In the genomic region with DNA sequence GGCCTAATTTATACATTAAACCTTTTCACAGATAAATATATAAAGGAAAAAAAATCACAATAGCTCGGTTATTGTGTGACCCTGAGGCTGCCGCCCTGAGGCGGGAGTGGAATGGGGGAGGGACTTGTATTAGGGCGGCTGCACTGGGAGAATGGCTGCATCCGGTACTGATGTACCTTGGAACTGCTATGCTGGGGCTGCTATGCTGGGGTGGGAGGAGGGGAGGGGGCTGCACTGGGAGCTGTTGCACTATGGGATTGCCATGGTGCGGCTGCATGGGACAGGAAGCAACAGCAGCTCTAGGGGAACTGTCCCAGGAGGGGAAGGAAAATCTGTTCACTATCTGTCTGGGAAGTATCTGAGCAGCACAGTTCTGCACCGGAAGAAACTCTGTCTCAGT, we compare ENCODE assay signal across 9 mouse cellular contexts. TPM values are rescaled to one million over a fixed set of nuclear protein-coding genes. Genes with fewer than 3 reads are reported as not detected.
DNase-seq lines count a peak whose midpoint lies in the region; ATAC-seq lines count a peak whose summit lies in the region.
"Had no signal": no experiment of that assay in that cellular context is flagged by ENCODE, and none has a peak within 500 bp of the region (broad histone marks: within the 10 kb centered on the region; RNA-seq: fewer than 3 reads in every experiment).

No protein-coding gene starts in this region.

- no peaks in the 10 kb centered on the region for H3K27me3 ChIP-seq in heart, embryonic 11.5 days (ENCODE audit: control insufficient read depth, insufficient read depth, low read length)
- no peaks in the 10 kb centered on the region for H3K27me3 ChIP-seq in midbrain, embryonic 10.5 days (ENCODE audit: low read depth, poor library complexity, severe bottlenecking)
- no peaks in the 10 kb centered on the region for H3K27me3 ChIP-seq in midbrain, embryonic 11.5 days (ENCODE audit: control insufficient read depth, insufficient read depth, low read length)
- no peaks in the 10 kb centered on the region for H3K27me3 ChIP-seq in intestine, embryonic 16.5 days (replicated peaks; ENCODE audit: control insufficient read depth, insufficient read depth, low read length)
- H3K27me3 ChIP-seq in stomach, embryonic 15.5 days (replicated peaks): no peaks in the 10 kb centered on the region

- no peaks in the 10 kb centered on the region for H3K36me3 ChIP-seq in heart, embryonic 11.5 days (ENCODE audit: control insufficient read depth, insufficient read depth, low read length)
- no peaks in the 10 kb centered on the region for H3K36me3 ChIP-seq in midbrain, embryonic 10.5 days
- H3K36me3 ChIP-seq in midbrain, embryonic 11.5 days (ENCODE audit: control insufficient read depth, insufficient read depth, low read length): no peaks in the 10 kb centered on the region
- H3K36me3 ChIP-seq in intestine, embryonic 16.5 days (ENCODE audit: control insufficient read depth, insufficient read depth, low read length): no peaks in the 10 kb centered on the region
- H3K36me3 ChIP-seq in stomach, embryonic 15.5 days: no peaks in the 10 kb centered on the region

- 32% methylated on average over 7 of the region's 7 CpGs for WGBS in heart, embryonic 11.5 days (ENCODE audit: insufficient replicate concordance)
- WGBS in midbrain, embryonic 10.5 days: 39% methylated on average over 7 of the region's 7 CpGs
- WGBS in midbrain, embryonic 11.5 days: 37% methylated on average over 7 of the region's 7 CpGs
- WGBS in intestine, embryonic 16.5 days: 26% methylated on average over 7 of the region's 7 CpGs
- 24% methylated on average over 7 of the region's 7 CpGs for WGBS in stomach, embryonic 15.5 days

- no peak for DNase-seq in heart, postnatal 36 days
- no peak for DNase-seq in midbrain, embryonic 10.5 days (ENCODE audit: low spot score)
- no peak for DNase-seq in midbrain, embryonic 11.5 days (ENCODE audit: low spot score, missing footprints)
- no peak for DNase-seq in cerebellum, adult 11-12 months
- DNase-seq in urinary bladder, postnatal 36 days (ENCODE audit: low spot score in 2 of 2): no peak

- 0 out of 2 replicates have a peak, but pooled peaks have one; percentile 24 for ATAC-seq in heart, embryonic 11.5 days (replicated peaks; ENCODE audit: insufficient number of reproducible peaks, low FRiP score, low TSS enrichment)
- no peak for ATAC-seq in midbrain, embryonic 11.5 days (ENCODE audit: low FRiP score)
- no peak for ATAC-seq in intestine, embryonic 16.5 days
- no peak for ATAC-seq in stomach, embryonic 15.5 days (ENCODE audit: insufficient read depth, low FRiP score, low read depth)

- no peaks in the 10 kb centered on the region for H3K9me3 ChIP-seq in heart, embryonic 11.5 days (replicated peaks; ENCODE audit: control insufficient read depth, low read length)
- no peaks in the 10 kb centered on the region for H3K9me3 ChIP-seq in midbrain, embryonic 10.5 days (replicated peaks)
- H3K9me3 ChIP-seq in midbrain, embryonic 11.5 days (ENCODE audit: control insufficient read depth, low read length): no peaks in the 10 kb centered on the region
- no peaks in the 10 kb centered on the region for H3K9me3 ChIP-seq in intestine, embryonic 16.5 days (ENCODE audit: control insufficient read depth, low read length)
- H3K9me3 ChIP-seq in stomach, embryonic 15.5 days: no peaks in the 10 kb centered on the region

- no peak overlapping the region for H3K9ac ChIP-seq in heart, embryonic 11.5 days (ENCODE audit: low read depth, low read length)
- H3K9ac ChIP-seq in midbrain, embryonic 11.5 days (ENCODE audit: low read length): no peak overlapping the region
- 0 out of 2 replicates have a peak overlapping the region, but pooled peaks have one; percentile 48 for H3K9ac ChIP-seq in intestine, embryonic 16.5 days (ENCODE audit: low read depth, low read length)
- H3K9ac ChIP-seq in stomach, embryonic 15.5 days: no peak overlapping the region

- H3K27ac ChIP-seq in heart, embryonic 11.5 days (ENCODE audit: low read depth, low read length): peak overlapping the region; percentile 89
- H3K27ac ChIP-seq in midbrain, embryonic 10.5 days (replicated peaks): peak overlapping the region; percentile 68
- H3K27ac ChIP-seq in midbrain, embryonic 11.5 days (ENCODE audit: low read depth, low read length): no peak overlapping the region
- H3K27ac ChIP-seq in intestine, embryonic 16.5 days (ENCODE audit: low read length): peak overlapping the region; percentile 50; the same call in 1 of the 2 replicates
- peak overlapping the region; percentile 76 for H3K27ac ChIP-seq in stomach, embryonic 15.5 days
- H3K27ac ChIP-seq: macrophage had no signal

- H3K4me2 ChIP-seq in heart, embryonic 11.5 days: no peak overlapping the region
- H3K4me2 ChIP-seq in midbrain, embryonic 11.5 days: no peak overlapping the region
- H3K4me2 ChIP-seq in intestine, embryonic 16.5 days (ENCODE audit: low read depth, low read length): no peak overlapping the region
- H3K4me2 ChIP-seq in stomach, embryonic 15.5 days: 0 out of 2 replicates have a peak overlapping the region, but pooled peaks have one; percentile 13

- no peak overlapping the region for H3K4me3 ChIP-seq in heart, embryonic 11.5 days (ENCODE audit: low read depth, low read length)
- 0 out of 2 replicates have a peak overlapping the region, but pooled peaks have one; percentile 90 for H3K4me3 ChIP-seq in midbrain, embryonic 10.5 days
- no peak overlapping the region for H3K4me3 ChIP-seq in midbrain, embryonic 11.5 days (ENCODE audit: low read depth, low read length)
- H3K4me3 ChIP-seq in intestine, embryonic 16.5 days (ENCODE audit: low read length): no peak overlapping the region
- H3K4me3 ChIP-seq in stomach, embryonic 15.5 days (replicated peaks): no peak overlapping the region

- intact Hi-C loops in heart, postnatal 36 days (cut with DNase I): no loop called here

- peaks cover 30% of the 10 kb centered on the region for H3K4me1 ChIP-seq in heart, embryonic 11.5 days (ENCODE audit: control insufficient read depth, insufficient read depth, low read length)
- peaks cover 56% of the 10 kb centered on the region for H3K4me1 ChIP-seq in midbrain, embryonic 10.5 days
- H3K4me1 ChIP-seq in midbrain, embryonic 11.5 days (ENCODE audit: control insufficient read depth, insufficient read depth, low read length): peaks cover 30% of the 10 kb centered on the region
- peaks cover 21% of the 10 kb centered on the region for H3K4me1 ChIP-seq in intestine, embryonic 16.5 days (ENCODE audit: control insufficient read depth, insufficient read depth, low read length)
- peaks cover 41% of the 10 kb centered on the region for H3K4me1 ChIP-seq in stomach, embryonic 15.5 days

RNA-seq across cellular contexts. Expression of gene Rilpl1, which starts 1.3 kb away (rescaled TPM):
- 25.3 and 27.6 TPM in 2 replicates for polyA plus RNA-seq in heart, embryonic 11.5 days (2014; fragmentation: Nextera tagmentation; extraction: Ambion mirVana)
- 100 to 1,000 TPM; 209 to 229 TPM for total RNA-seq in heart, postnatal 36 days (2021)
- polyA plus RNA-seq in midbrain, embryonic 10.5 days (2016; fragmentation: Nextera tagmentation; extraction: Ambion mirVana): 20.2 and 22.7 TPM in 2 replicates
- 17.7 and 21.7 TPM in 2 replicates for polyA plus RNA-seq in midbrain, embryonic 11.5 days (2014; fragmentation: Nextera tagmentation; extraction: Ambion mirVana)
- 8.6 and 8.8 TPM in 2 replicates for polyA plus RNA-seq in intestine, embryonic 16.5 days (2015; fragmentation: Nextera tagmentation; extraction: Ambion mirVana)
- 15.1 and 15.2 TPM in 2 replicates for polyA plus RNA-seq in stomach, embryonic 15.5 days (2015; fragmentation: Nextera tagmentation; extraction: Ambion mirVana)

RNA-seq across cellular contexts. Expression of gene Tmed2, which starts 8.0 kb away (rescaled TPM):
- polyA plus RNA-seq in heart, embryonic 11.5 days (2014; fragmentation: Nextera tagmentation; extraction: Ambion mirVana): 490 and 526 TPM in 2 replicates
- total RNA-seq in heart, postnatal 36 days (2021): 100 to 1,000 TPM; 174 to 177 TPM
- polyA plus RNA-seq in midbrain, embryonic 10.5 days (2016; fragmentation: Nextera tagmentation; extraction: Ambion mirVana): 466 and 495 TPM in 2 replicates
- polyA plus RNA-seq in midbrain, embryonic 11.5 days (2014; fragmentation: Nextera tagmentation; extraction: Ambion mirVana): 490 and 523 TPM in 2 replicates
- polyA plus RNA-seq in intestine, embryonic 16.5 days (2015; fragmentation: Nextera tagmentation; extraction: Ambion mirVana): 635 and 649 TPM in 2 replicates
- 589 and 688 TPM in 2 replicates for polyA plus RNA-seq in stomach, embryonic 15.5 days (2015; fragmentation: Nextera tagmentation; extraction: Ambion mirVana)

RNA-seq across cellular contexts. Expression of gene Ddx55, which starts 20.2 kb away (rescaled TPM):
- polyA plus RNA-seq in heart, embryonic 11.5 days (2014; fragmentation: Nextera tagmentation; extraction: Ambion mirVana): 7.5 and 8.4 TPM in 2 replicates
- 1 to 10 TPM; 4.0 to 6.1 TPM for total RNA-seq in heart, postnatal 36 days (2021)
- polyA plus RNA-seq in midbrain, embryonic 10.5 days (2016; fragmentation: Nextera tagmentation; extraction: Ambion mirVana): 18.4 and 19.1 TPM in 2 replicates
- polyA plus RNA-seq in midbrain, embryonic 11.5 days (2014; fragmentation: Nextera tagmentation; extraction: Ambion mirVana): 13.2 and 15.0 TPM in 2 replicates
- polyA plus RNA-seq in intestine, embryonic 16.5 days (2015; fragmentation: Nextera tagmentation; extraction: Ambion mirVana): 12.5 and 14.5 TPM in 2 replicates
- 14.1 and 17.1 TPM in 2 replicates for polyA plus RNA-seq in stomach, embryonic 15.5 days (2015; fragmentation: Nextera tagmentation; extraction: Ambion mirVana)

RNA-seq across cellular contexts. Expression of gene Eif2b1, which starts 46.5 kb away (rescaled TPM):
- 70.0 and 72.9 TPM in 2 replicates for polyA plus RNA-seq in heart, embryonic 11.5 days (2014; fragmentation: Nextera tagmentation; extraction: Ambion mirVana)
- 10 to 100 TPM; 26.6 to 33.0 TPM for total RNA-seq in heart, postnatal 36 days (2021)
- 86.7 and 86.9 TPM in 2 replicates for polyA plus RNA-seq in midbrain, embryonic 10.5 days (2016; fragmentation: Nextera tagmentation; extraction: Ambion mirVana)
- polyA plus RNA-seq in midbrain, embryonic 11.5 days (2014; fragmentation: Nextera tagmentation; extraction: Ambion mirVana): 84.6 and 87.3 TPM in 2 replicates
- polyA plus RNA-seq in intestine, embryonic 16.5 days (2015; fragmentation: Nextera tagmentation; extraction: Ambion mirVana): 85.5 and 86.6 TPM in 2 replicates
- 73.7 and 77.1 TPM in 2 replicates for polyA plus RNA-seq in stomach, embryonic 15.5 days (2015; fragmentation: Nextera tagmentation; extraction: Ambion mirVana)

RNA-seq across cellular contexts. Expression of gene Gtf2h3, which starts 46.5 kb away (rescaled TPM):
- 36.8 and 39.7 TPM in 2 replicates for polyA plus RNA-seq in heart, embryonic 11.5 days (2014; fragmentation: Nextera tagmentation; extraction: Ambion mirVana)
- 10 to 100 TPM; 18.0 to 19.5 TPM for total RNA-seq in heart, postnatal 36 days (2021)
- polyA plus RNA-seq in midbrain, embryonic 10.5 days (2016; fragmentation: Nextera tagmentation; extraction: Ambion mirVana): 96.4 and 98.9 TPM in 2 replicates
- polyA plus RNA-seq in midbrain, embryonic 11.5 days (2014; fragmentation: Nextera tagmentation; extraction: Ambion mirVana): 73.0 and 85.9 TPM in 2 replicates
- polyA plus RNA-seq in intestine, embryonic 16.5 days (2015; fragmentation: Nextera tagmentation; extraction: Ambion mirVana): 51.2 and 52.2 TPM in 2 replicates
- 53.1 and 54.9 TPM in 2 replicates for polyA plus RNA-seq in stomach, embryonic 15.5 days (2015; fragmentation: Nextera tagmentation; extraction: Ambion mirVana)
